8 mouse cellular contexts compared by ENCODE assay signal in genomic region chr13:56295943-56296658, GRCm38 (mm10). TPM values are rescaled to one million over a fixed set of nuclear protein-coding genes. Genes with fewer than 3 reads are reported as not detected.
DNase-seq lines count a peak whose midpoint lies in the region; ATAC-seq and TF ChIP-seq lines count a peak whose summit lies in the region.

Gene Cxcl14 (minus strand): TSS chr13:56296551.

- H3K9me3 ChIP-seq in G1E (replicated peaks): peaks cover 90% of the 10 kb centered on the region
- no peaks in the 10 kb centered on the region for H3K9me3 ChIP-seq in hindbrain, embryonic 10.5 days
- no peaks in the 10 kb centered on the region for H3K9me3 ChIP-seq in lung, embryonic 15.5 days

- peak within 1 kb of the TSS; percentile 81 for H3K27ac ChIP-seq in hindbrain, embryonic 10.5 days
- H3K27ac ChIP-seq in lung, embryonic 15.5 days: no peak within 1 kb of the TSS

- peak within 1 kb of the TSS; percentile 88 for H3K4me2 ChIP-seq in lung, embryonic 15.5 days

- no peaks in the 10 kb centered on the region for H3K4me1 ChIP-seq in G1E (ENCODE audit: insufficient read depth, low read depth, low read length)
- H3K4me1 ChIP-seq in hindbrain, embryonic 10.5 days (replicated peaks): peaks cover 25% of the 10 kb centered on the region
- H3K4me1 ChIP-seq in lung, embryonic 15.5 days: peaks cover 12% of the 10 kb centered on the region; the same call in 1 of the 2 replicates

- no peak for DNase-seq in G1E (ENCODE audit: low spot score)
- peak; percentile 7 to 9 for DNase-seq in cerebellum, adult 18-20 months
- peak; percentile 41 to 72 for DNase-seq in frontal cortex, adult 2 months (ENCODE audit: extremely low spot score in 1 of 2, low spot score in 1 of 2)
- peak; percentile 62 for DNase-seq in hindbrain, embryonic 10.5 days (ENCODE audit: low spot score)
- peak; percentile 60 for DNase-seq in layer of hippocampus, adult 9-11 months
- DNase-seq in right cerebral cortex, postnatal 10 days (ENCODE audit: low spot score in 2 of 2): peak; percentile 81
- DNase-seq in spleen, adult 12 weeks (ENCODE audit: low spot score): no peak

- H3K4me3 ChIP-seq in G1E (ENCODE audit: low read depth, low read length): peak within 1 kb of the TSS; percentile 9; the same call in 1 of the 2 replicates
- H3K4me3 ChIP-seq in hindbrain, embryonic 10.5 days: peak within 1 kb of the TSS; percentile 68
- H3K4me3 ChIP-seq in lung, embryonic 15.5 days: peak within 1 kb of the TSS; percentile 45

- no peak for ATAC-seq in G1E (ENCODE audit: extremely low read depth, insufficient number of reproducible peaks, low FRiP score, poor library complexity, severe bottlenecking)
- ATAC-seq in lung, embryonic 15.5 days (ENCODE audit: borderline replicate concordance, extremely low read depth, low FRiP score, low TSS enrichment): peak; percentile 43; the same call in 1 of the 2 replicates

- H3K36me3 ChIP-seq in G1E (replicated peaks): no peaks in the 10 kb centered on the region
- H3K36me3 ChIP-seq in hindbrain, embryonic 10.5 days: no peaks in the 10 kb centered on the region
- no peaks in the 10 kb centered on the region for H3K36me3 ChIP-seq in lung, embryonic 15.5 days

- H3K9ac ChIP-seq in lung, embryonic 15.5 days: peak within 1 kb of the TSS; percentile 41

- WGBS in hindbrain, embryonic 10.5 days: under 1% methylated on average over 76 of the region's 76 CpGs
- under 1% methylated on average over 76 of the region's 76 CpGs for WGBS in lung, embryonic 15.5 days

- H3K27me3 ChIP-seq in G1E (ENCODE audit: insufficient read depth, low read length): no peaks in the 10 kb centered on the region
- H3K27me3 ChIP-seq in hindbrain, embryonic 10.5 days (ENCODE audit: insufficient read depth, poor library complexity, severe bottlenecking): peaks cover 85% of the 10 kb centered on the region
- H3K27me3 ChIP-seq in lung, embryonic 15.5 days: peaks cover 87% of the 10 kb centered on the region

- no peak for TF ChIP-seq CTCF in G1E (IDR thresholded peaks at IDR 0.05; ENCODE audit: low read depth, low read length)

RNA-seq across cellular contexts. Expression of gene Cxcl14, which starts in this region (rescaled TPM):
- total RNA-seq in G1E (2014; fragmentation: Nextera tagmentation): not detected in 2 replicates
- total RNA-seq in G1E (2017): 0.06 TPM in 1 of 2 replicates, not detected in the other
- polyA plus RNA-seq in G1E (2012): not detected in 2 replicates
- 125 and 137 TPM in 2 replicates for polyA plus RNA-seq in frontal cortex, adult 2 months (2012; rRNA removed)
- polyA plus RNA-seq in hindbrain, embryonic 10.5 days (2016; fragmentation: Nextera tagmentation; extraction: Ambion mirVana): 6.1 and 12.5 TPM in 2 replicates
- 13.7 and 17.1 TPM in 2 replicates for polyA plus RNA-seq in lung, embryonic 15.5 days (2015; fragmentation: Nextera tagmentation; extraction: Ambion mirVana)

Comparison
In these comparisons a context has a peak if more than half of its experiments do, and no peak if none do; other contexts are left out.
1. DNase-seq: peak in cerebellum, adult 18-20 months (2 of 2), frontal cortex, adult 2 months (2 of 2), hindbrain, embryonic 10.5 days (single experiment), layer of hippocampus, adult 9-11 months (single experiment) and right cerebral cortex, postnatal 10 days (2 of 2); none in G1E (single experiment) and spleen, adult 12 weeks (single experiment).
2. H3K4me3 ChIP-seq: peak in every context shown above with its lines; median percentile 68 in hindbrain, embryonic 10.5 days; 45 in lung, embryonic 15.5 days; 9 in G1E.